Comparison of ENCODE assay signal across 12 mouse cellular contexts in genomic region chr7:82029666-82030065, GRCm38 (mm10). TPM values are rescaled to one million over a fixed set of nuclear protein-coding genes. Genes with fewer than 3 reads are reported as not detected.
DNase-seq lines count a peak whose midpoint lies in the region; ATAC-seq and TF ChIP-seq lines count a peak whose summit lies in the region.
"Had no signal": no experiment of that assay in that cellular context is flagged by ENCODE, and none has a peak within 500 bp of the region (broad histone marks: within the 10 kb centered on the region; RNA-seq: fewer than 3 reads in every experiment).

No protein-coding gene starts in this region.

- TF ChIP-seq CTCF in Patski (IDR thresholded peaks at IDR 0.05), result no peak

- no peak overlapping the region for H3K27ac ChIP-seq in hindbrain, embryonic 13.5 days
- no peak overlapping the region for H3K27ac ChIP-seq in hindbrain, embryonic 12.5 days
- no peak overlapping the region for H3K27ac ChIP-seq in neural tube, embryonic 11.5 days (ENCODE audit: low read depth, low read length)
- H3K27ac ChIP-seq: gastrocnemius, adult 2 months; limb, embryonic 13.5 days had no signal

- no peaks in the 10 kb centered on the region for H3K9me3 ChIP-seq in hindbrain, embryonic 13.5 days
- H3K9me3 ChIP-seq in hindbrain, embryonic 12.5 days (replicated peaks), result no peaks in the 10 kb centered on the region
- no peaks in the 10 kb centered on the region for H3K9me3 ChIP-seq in neural tube, embryonic 11.5 days (ENCODE audit: control insufficient read depth, low read length)
- H3K9me3 ChIP-seq: limb, embryonic 13.5 days had no signal

- H3K4me3 ChIP-seq in hindbrain, embryonic 13.5 days, result no peak overlapping the region
- H3K4me3 ChIP-seq in hindbrain, embryonic 12.5 days, result no peak overlapping the region
- no peak overlapping the region for H3K4me3 ChIP-seq in neural tube, embryonic 11.5 days (ENCODE audit: low read depth, low read length)
- H3K4me3 ChIP-seq: gastrocnemius, adult 2 months; limb, embryonic 13.5 days had no signal

- 0 out of 2 replicates have a peak, but pooled peaks cover 3% of the 10 kb centered on the region for H3K27me3 ChIP-seq in hindbrain, embryonic 13.5 days
- no peaks in the 10 kb centered on the region for H3K27me3 ChIP-seq in hindbrain, embryonic 12.5 days
- H3K27me3 ChIP-seq in Patski, result no peaks in the 10 kb centered on the region
- no peaks in the 10 kb centered on the region for H3K27me3 ChIP-seq in neural tube, embryonic 11.5 days (ENCODE audit: control insufficient read depth, insufficient read depth, low read length)
- H3K27me3 ChIP-seq: limb, embryonic 13.5 days had no signal

- no peak overlapping the region for H3K4me2 ChIP-seq in hindbrain, embryonic 13.5 days
- no peak overlapping the region for H3K4me2 ChIP-seq in hindbrain, embryonic 12.5 days (replicated peaks)
- H3K4me2 ChIP-seq in neural tube, embryonic 11.5 days (ENCODE audit: low read depth), result no peak overlapping the region
- H3K4me2 ChIP-seq: limb, embryonic 13.5 days had no signal

- H3K9ac ChIP-seq in hindbrain, embryonic 13.5 days, result no peak overlapping the region
- no peak overlapping the region for H3K9ac ChIP-seq in hindbrain, embryonic 12.5 days
- no peak overlapping the region for H3K9ac ChIP-seq in neural tube, embryonic 11.5 days (ENCODE audit: low read length)
- H3K9ac ChIP-seq: limb, embryonic 13.5 days had no signal

- H3K4me1 ChIP-seq in hindbrain, embryonic 13.5 days (replicated peaks), result no peaks in the 10 kb centered on the region
- H3K4me1 ChIP-seq in hindbrain, embryonic 12.5 days, result no peaks in the 10 kb centered on the region
- H3K4me1 ChIP-seq in neural tube, embryonic 11.5 days (ENCODE audit: control insufficient read depth, insufficient read depth, low read length), result no peaks in the 10 kb centered on the region

- POLR2A ChIA-PET in Patski (lab: Charles Lee), result interaction anchor here (1.4 kb wide), 1 partner anchor 17 kb away, joined by 4 read pairs; no protein-coding TSS in a partner anchor

- peak; percentile 54; the same call in 1 of the 2 replicates for ATAC-seq in hindbrain, embryonic 13.5 days (ENCODE audit: low FRiP score)
- ATAC-seq in hindbrain, embryonic 12.5 days (ENCODE audit: low FRiP score), result no peak
- ATAC-seq in Patski, result peak; percentile 96
- ATAC-seq in neural tube, embryonic 11.5 days (ENCODE audit: insufficient read depth, low FRiP score, low TSS enrichment), result no peak

- WGBS in hindbrain, embryonic 13.5 days, result 63% methylated on average over 9 of the region's 9 CpGs
- WGBS in hindbrain, embryonic 12.5 days, result 60% methylated on average over 9 of the region's 9 CpGs
- WGBS in neural tube, embryonic 11.5 days, result 52% methylated on average over 9 of the region's 9 CpGs

- in situ Hi-C loops in Patski (cut with MboI; ENCODE audit: low pct_unique_long_range_greater_than_20kb), result no loop called here

- no peaks in the 10 kb centered on the region for H3K36me3 ChIP-seq in hindbrain, embryonic 13.5 days
- H3K36me3 ChIP-seq in hindbrain, embryonic 12.5 days, result no peaks in the 10 kb centered on the region
- no peaks in the 10 kb centered on the region for H3K36me3 ChIP-seq in neural tube, embryonic 11.5 days (ENCODE audit: control insufficient read depth, insufficient read depth, low read length)
- H3K36me3 ChIP-seq: limb, embryonic 13.5 days had no signal

- CTCF ChIA-PET in Patski (lab: Charles Lee), result interaction anchor here (0.9 kb wide), 1 partner anchor 9 kb away, joined by 3 read pairs; no protein-coding TSS in a partner anchor

- peak; percentile 82 for DNase-seq in Patski (ENCODE audit: low read depth, low spot score)
- DNase-seq in heart, postnatal 4 days, result peak; percentile 56
- DNase-seq in neural tube, embryonic 11.5 days (ENCODE audit: low spot score), result peak; percentile 36
- DNase-seq in adrenal gland, postnatal 36 days, result no peak
- no peak for DNase-seq in adrenal gland, postnatal 4 days (ENCODE audit: low spot score in 2 of 2)
- no peak for DNase-seq in lung, postnatal 25 days (ENCODE audit: low spot score)
- DNase-seq: cerebellum, adult 18-20 months; gastrocnemius, adult 2 months had no signal

RNA-seq across cellular contexts. Expression of gene Bnc1, which starts 37.6 kb away (rescaled TPM):
- polyA plus RNA-seq in hindbrain, embryonic 13.5 days (2015; fragmentation: Nextera tagmentation; extraction: Ambion mirVana), result 0.47 and 0.49 TPM in 2 replicates
- polyA plus RNA-seq in hindbrain, embryonic 12.5 days (2016; fragmentation: Nextera tagmentation; extraction: Ambion mirVana), result 1.1 and 1.9 TPM in 2 replicates
- polyA plus RNA-seq in Patski (2021), result 0.13 TPM
- 1 to 10 TPM; 3.1 to 3.7 TPM for total RNA-seq in heart, postnatal 4 days (2021)
- polyA plus RNA-seq in neural tube, embryonic 11.5 days (2014; fragmentation: Nextera tagmentation; extraction: Ambion mirVana), result 3.3 and 4.6 TPM in 2 replicates
- under 1 TPM; 0.63 to 0.73 TPM for total RNA-seq in adrenal gland, postnatal 36 days (2021)
- 1 to 10 TPM; 1.7 to 2.3 TPM for total RNA-seq in adrenal gland, postnatal 4 days (2021)
- total RNA-seq: gastrocnemius, adult 2 months; MEL had no signal

Comparison
In these comparisons a context has a peak if more than half of its experiments do, and no peak if none do; other contexts are left out.
1. ATAC-seq: peak in hindbrain, embryonic 13.5 days (single experiment) and Patski (single experiment); none in hindbrain, embryonic 12.5 days (single experiment) and neural tube, embryonic 11.5 days (single experiment).
2. DNase-seq: peak in Patski (single experiment), heart, postnatal 4 days (single experiment) and neural tube, embryonic 11.5 days (single experiment); none in adrenal gland, postnatal 36 days (0 of 2), adrenal gland, postnatal 4 days (0 of 2) and lung, postnatal 25 days (single experiment).